Mouse (Mus musculus): ENCODE results near the gene Dlg3.

Gene Dlg3

GRCm38 (mm10) chrX:100767181-100767884 lies at the start of gene Dlg3:
Gene Dlg3 (plus strand): TSS chrX:100767722.
- CTCF ChIA-PET = no interaction called here

DNA sequence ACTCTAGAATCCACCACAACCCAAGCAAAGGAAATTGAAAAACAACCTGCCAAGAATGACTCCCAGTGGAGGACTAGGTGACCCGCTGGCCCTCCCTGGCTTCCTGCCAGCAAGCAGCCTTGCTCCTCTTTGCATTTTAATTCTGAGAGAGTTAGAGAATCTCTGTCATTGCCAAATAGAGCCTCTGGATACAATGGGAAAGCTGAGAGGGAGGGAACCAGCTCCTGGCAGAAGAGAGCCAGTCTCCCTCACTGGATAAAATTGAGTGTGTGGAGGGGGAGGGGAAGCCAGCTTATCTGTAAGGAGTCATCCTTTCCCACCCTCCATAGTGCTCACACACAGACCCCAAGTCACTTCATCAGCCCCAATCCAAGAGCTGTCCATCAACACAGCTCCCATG lies 38.6 kb upstream of the Dlg3 start:
- CTCF ChIA-PET = no interaction called here

GRCm38 (mm10) chrX:100729665-100730188 lies 37.8 kb upstream of the Dlg3 start, which contains the start of gene Gdpd2:
Gene Gdpd2 (plus strand): TSS chrX:100729873.
- CTCF ChIA-PET = interaction anchor here (0.6 kb wide), 1 partner anchor 1715 kb away, joined by 3 read pairs; no protein-coding TSS in a partner anchor

- CTCF ChIA-PET = no interaction called here
These were observed 37.3 kb upstream of the Dlg3 start for GRCm38 (mm10) chrX:100730266-100730665.

DNA sequence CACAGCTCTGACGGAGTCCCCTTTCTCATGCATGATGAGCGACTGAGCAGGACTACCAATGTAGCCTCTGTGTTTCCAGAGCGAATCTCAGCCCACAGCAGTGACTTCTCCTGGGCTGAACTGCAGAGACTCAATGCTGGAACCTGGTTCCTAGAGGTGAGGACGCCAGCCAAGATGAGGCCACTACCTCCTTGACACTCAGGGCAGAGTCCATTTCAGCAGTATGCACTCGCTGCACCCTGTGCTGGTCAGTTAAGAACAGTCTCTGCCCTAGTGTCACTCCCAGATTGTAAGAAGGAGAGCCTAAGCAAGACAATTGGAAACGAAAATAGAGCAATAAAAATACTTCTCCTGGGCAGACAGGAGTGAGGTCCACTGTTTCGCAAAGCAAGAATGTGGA lies 33.2 kb upstream of the Dlg3 start:
- CTCF ChIA-PET = no interaction called here

GRCm38 (mm10) chrX:100738918-100739317 lies 28.6 kb upstream of the Dlg3 start:
- CTCF ChIA-PET = no interaction called here

DNA sequence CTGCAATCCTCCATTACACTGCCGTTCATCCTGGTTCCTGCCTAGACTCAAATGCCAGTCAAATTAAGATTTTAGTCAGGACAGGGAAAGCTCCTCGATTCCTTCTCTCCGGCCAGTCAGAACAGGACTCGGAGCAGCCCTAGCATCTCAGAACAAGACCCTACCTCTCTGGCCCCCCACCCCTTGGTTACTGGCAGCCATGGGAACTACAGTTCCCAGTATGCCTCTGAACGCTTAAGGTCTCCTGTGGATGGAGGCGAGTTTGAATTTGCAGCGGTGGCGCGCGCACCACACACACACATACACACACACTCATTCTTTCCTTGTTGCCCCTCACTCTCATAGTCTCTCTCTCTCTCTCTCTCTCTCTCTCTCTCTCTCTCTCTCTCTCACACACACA lies 28.1 kb upstream of the Dlg3 start:
- CTCF ChIA-PET = no interaction called here

DNA sequence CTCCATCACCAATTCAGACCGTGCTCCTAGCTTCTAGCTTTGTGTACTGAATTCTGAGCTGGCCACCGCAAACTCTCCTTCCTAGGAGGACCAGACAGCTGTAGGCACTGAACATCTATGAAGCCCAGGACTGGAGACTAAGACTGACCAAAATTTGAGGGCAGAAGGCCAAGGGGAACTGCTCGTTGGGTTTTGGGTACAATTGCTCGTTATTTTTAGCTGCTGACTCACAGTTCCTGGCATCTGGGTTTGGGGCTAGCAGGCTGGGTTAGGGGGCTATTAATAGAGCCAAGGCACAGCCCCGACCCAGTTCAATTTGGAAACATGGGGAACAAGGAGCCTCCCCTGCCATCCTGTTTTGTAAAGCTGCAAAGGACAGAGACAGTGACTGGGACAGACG lies 26.7 kb upstream of the Dlg3 start:
- CTCF ChIA-PET = no interaction called here

GRCm38 (mm10) chrX:100741940-100742339 lies 25.6 kb upstream of the Dlg3 start:
- CTCF ChIA-PET = no interaction called here

- CTCF ChIA-PET = no interaction called here
These were observed 1.7 kb upstream of the Dlg3 start for GRCm38 (mm10) chrX:100765855-100766254.

- CTCF ChIA-PET = no interaction called here
These were observed 534 bp downstream of the Dlg3 start for GRCm38 (mm10) chrX:100767885-100768626.

DNA sequence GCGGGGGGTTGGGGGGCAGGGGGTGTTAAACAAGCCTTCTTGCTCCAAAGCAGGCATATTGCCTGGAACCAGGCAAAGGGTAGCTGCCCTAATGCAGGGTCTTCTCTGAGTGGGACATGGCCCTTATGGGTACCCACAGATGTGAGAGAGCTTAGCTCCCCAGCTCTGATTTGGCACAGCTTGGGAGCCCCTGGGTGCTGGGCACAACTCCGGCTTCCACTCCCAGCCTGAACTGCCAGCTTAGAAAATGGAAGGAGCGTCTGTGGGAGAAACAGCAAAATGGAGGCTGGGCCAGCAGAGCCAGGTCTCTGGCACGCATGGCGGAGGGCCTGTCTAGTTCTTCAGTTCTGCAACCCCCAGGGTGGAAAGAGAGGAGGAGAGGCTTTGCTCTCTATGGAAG lies 1.8 kb downstream of the Dlg3 start:
- CTCF ChIA-PET = no interaction called here

DNA sequence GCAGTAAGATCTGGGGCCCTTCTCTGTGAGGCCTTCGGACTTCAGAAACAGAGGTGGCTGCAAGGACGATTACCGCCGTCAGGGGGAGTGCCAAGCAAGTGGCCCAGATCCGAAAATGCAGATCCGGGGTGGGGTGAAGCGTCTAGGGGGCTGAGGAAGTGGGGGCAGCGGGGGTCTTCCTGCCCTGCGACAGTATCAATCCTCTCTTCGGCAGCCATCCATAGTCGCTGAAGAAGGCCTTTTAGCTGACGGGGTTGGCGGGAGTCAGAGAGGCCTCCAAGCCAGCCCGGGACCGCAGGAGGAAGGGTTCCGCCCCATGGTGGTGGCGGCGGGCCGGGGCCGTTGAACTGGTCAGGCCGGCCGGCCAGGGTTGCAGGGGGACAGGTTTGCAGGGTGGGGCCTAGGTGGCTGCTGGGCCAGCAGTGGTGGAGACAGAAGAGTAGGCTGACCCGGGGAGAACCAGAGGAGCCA lies 6.9 kb downstream of the Dlg3 start:
- CTCF ChIA-PET = no interaction called here

GRCm38 (mm10) chrX:100775405-100775804 lies 7.9 kb downstream of the Dlg3 start:
- CTCF ChIA-PET = no interaction called here

- CTCF ChIA-PET = no interaction called here
These were observed 9.0 kb downstream of the Dlg3 start for GRCm38 (mm10) chrX:100776494-100776893.

- CTCF ChIA-PET = interaction anchor here (0.8 kb wide), 1 partner anchor 189 kb away, joined by 11 read pairs; no protein-coding TSS in a partner anchor
These were observed 9.6 kb downstream of the Dlg3 start for GRCm38 (mm10) chrX:100776985-100777654.

- CTCF ChIA-PET = interaction anchor here (0.8 kb wide), 1 partner anchor 190 kb away, joined by 11 read pairs; no protein-coding TSS in a partner anchor
These were observed 10.2 kb downstream of the Dlg3 start for GRCm38 (mm10) chrX:100777655-100778234.

DNA sequence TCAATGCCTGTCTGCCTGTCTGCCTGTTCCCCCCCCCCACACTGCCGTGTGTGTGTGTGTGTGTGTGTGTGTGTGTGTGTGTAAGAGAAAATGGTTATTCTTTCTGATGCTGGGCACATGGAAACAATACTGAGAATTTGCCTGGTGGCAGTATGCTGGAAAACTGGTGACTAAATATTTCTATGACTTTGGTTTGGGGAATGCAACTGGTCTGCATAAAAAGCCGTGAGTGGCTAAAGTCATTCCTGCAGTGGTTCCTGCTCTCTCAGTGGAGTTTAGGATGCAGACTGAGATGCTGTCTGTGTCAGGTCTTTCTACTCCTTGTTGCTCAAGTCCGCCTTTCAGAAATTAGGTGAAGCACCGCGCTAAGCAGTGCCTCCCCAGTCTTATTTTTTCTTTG lies 10.9 kb downstream of the Dlg3 start:
- CTCF ChIA-PET = interaction anchor here (0.8 kb wide), 1 partner anchor 190 kb away, joined by 11 read pairs; no protein-coding TSS in a partner anchor

DNA sequence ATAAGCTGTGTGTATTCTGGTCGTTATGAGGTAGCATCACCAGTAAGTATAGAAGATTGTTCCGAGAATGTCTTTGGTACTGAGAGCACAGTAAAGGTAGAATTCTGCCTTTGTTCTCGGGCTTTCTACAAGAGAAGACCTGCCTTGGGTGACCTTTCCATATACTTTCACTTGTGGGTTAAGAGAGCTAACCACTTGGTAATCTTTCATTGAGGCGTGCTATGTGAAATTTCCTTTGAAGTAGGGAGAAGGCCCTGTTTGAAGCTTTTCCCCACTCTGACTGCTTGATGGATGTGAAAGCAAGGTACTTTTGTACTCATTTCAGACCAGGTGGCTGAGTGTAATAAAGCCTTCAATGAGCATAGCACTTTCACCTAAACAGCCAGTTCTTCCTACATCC lies 21.8 kb downstream of the Dlg3 start:
- CTCF ChIA-PET = no interaction called here

DNA sequence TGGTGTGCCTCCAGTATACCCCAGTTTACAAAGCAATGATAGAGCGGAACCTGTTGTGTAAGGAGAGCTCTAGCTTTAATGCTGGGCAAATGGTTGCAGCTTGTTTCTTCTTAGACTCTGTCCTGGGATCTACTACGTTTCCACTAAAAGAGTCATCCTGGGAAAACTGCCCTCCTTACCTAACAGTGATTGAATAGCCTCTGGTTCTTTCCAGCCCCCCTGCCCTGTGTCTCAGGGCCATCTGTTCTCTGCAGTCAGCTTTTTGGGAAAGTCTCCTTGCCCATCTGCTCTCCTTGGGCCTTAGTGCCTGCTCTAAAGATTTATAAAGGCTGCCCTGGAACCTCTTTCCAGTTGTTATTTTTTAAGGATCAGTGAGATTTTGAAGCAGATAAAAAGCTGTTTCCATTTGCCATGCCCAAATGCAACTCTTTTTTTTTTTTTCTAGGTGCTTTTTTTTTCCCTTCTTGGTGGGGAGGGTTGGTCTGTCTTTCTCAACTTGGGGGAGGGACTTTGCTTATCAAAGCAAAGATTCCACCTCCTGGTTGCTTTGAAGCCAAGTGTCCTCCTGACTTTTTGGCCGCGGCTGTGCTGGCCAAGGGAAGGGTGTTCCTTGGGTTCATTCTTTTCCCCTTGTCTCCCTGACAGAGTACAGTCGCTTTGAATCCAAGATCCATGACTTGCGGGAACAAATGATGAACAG lies 28.7 kb downstream of the Dlg3 start:
- CTCF ChIA-PET = no interaction called here

GRCm38 (mm10) chrX:100796741-100797090 lies 29.2 kb downstream of the Dlg3 start:
- CTCF ChIA-PET = no interaction called here
